Mouse (Mus musculus): ENCODE results near the gene Uchl5. TPM values are rescaled to one million over a fixed set of nuclear protein-coding genes. Genes with fewer than 3 reads are reported as not detected.

Uchl5 gene
- polyA plus RNA-seq, 1 experiment from 2014 or later, result 65.7 TPM

GRCm38 (mm10) chr1:143764443-143764842 lies 12.6 kb upstream of the Uchl5 start:
- Histone ChIP-seq H3K4me2 (replicated peaks; ENCODE audit: low read depth) (no peak overlapping the region), H3K9me3 (ENCODE audit: control insufficient read depth) (no peaks in the 10 kb centered on the region), H3K4me3 (ENCODE audit: low read depth, low read length) (no peak overlapping the region), H3K9ac (ENCODE audit: low read depth, low read length) (no peak overlapping the region), H3K36me3 (ENCODE audit: control insufficient read depth, insufficient read depth) (peaks cover 4% of the 10 kb centered on the region; the same call in 1 of the 2 replicates), H3K4me1 (replicated peaks; ENCODE audit: control insufficient read depth, insufficient read depth, low read length) (no peaks in the 10 kb centered on the region), H3K27ac (ENCODE audit: low read depth, low read length) (no peak overlapping the region), H3K27me3 (replicated peaks; ENCODE audit: control insufficient read depth, insufficient read depth, low read length) (no peaks in the 10 kb centered on the region)
- TF ChIP-seq CTCF (IDR thresholded peaks at IDR 0.05; ENCODE audit: low read depth), result peak; percentile 52
- no peak for ATAC-seq
- 74% methylated on average over 1 of the region's 1 CpGs for WGBS

GRCm38 (mm10) chr1:143765801-143766200 lies 11.3 kb upstream of the Uchl5 start:
- TF ChIP-seq CTCF (IDR thresholded peaks at IDR 0.05; ENCODE audit: low read depth), result no peak
- no peak overlapping the region for H3K27ac ChIP-seq (ENCODE audit: low read depth, low read length)
- H3K9ac ChIP-seq (ENCODE audit: low read depth, low read length), result no peak overlapping the region
- no peaks in the 10 kb centered on the region for H3K27me3 ChIP-seq (replicated peaks; ENCODE audit: control insufficient read depth, insufficient read depth, low read length)
- H3K4me2 ChIP-seq (replicated peaks; ENCODE audit: low read depth), result no peak overlapping the region
- WGBS, result 80% methylated on average over 4 of the region's 4 CpGs
- H3K4me3 ChIP-seq (ENCODE audit: low read depth, low read length), result no peak overlapping the region
- no peaks in the 10 kb centered on the region for H3K4me1 ChIP-seq (replicated peaks; ENCODE audit: control insufficient read depth, insufficient read depth, low read length)
- ATAC-seq, result no peak
- H3K9me3 ChIP-seq (ENCODE audit: control insufficient read depth), result no peaks in the 10 kb centered on the region
- peaks cover 4% of the 10 kb centered on the region; the same call in 1 of the 2 replicates for H3K36me3 ChIP-seq (ENCODE audit: control insufficient read depth, insufficient read depth)

GRCm38 (mm10) chr1:143766238-143766637 lies 10.8 kb upstream of the Uchl5 start:
- no peak for TF ChIP-seq CTCF (IDR thresholded peaks at IDR 0.05; ENCODE audit: low read depth)
- 87% methylated on average over 6 of the region's 6 CpGs for WGBS

GRCm38 (mm10) chr1:143770444-143771109 lies 6.5 kb upstream of the Uchl5 start:
- no peak for ATAC-seq
- H3K4me2 ChIP-seq (replicated peaks; ENCODE audit: low read depth), result no peak overlapping the region
- WGBS, result 59% methylated on average over 20 of the region's 20 CpGs

More at GRCm38 (mm10) chr1:143766238-143766637, 10.8 kb upstream of the Uchl5 start:
- no peak overlapping the region for H3K27ac ChIP-seq (ENCODE audit: low read depth, low read length)
- no peak for ATAC-seq
- no peak overlapping the region for H3K4me3 ChIP-seq (ENCODE audit: low read depth, low read length)
- no peaks in the 10 kb centered on the region for H3K9me3 ChIP-seq (ENCODE audit: control insufficient read depth)
- no peaks in the 10 kb centered on the region for H3K4me1 ChIP-seq (replicated peaks; ENCODE audit: control insufficient read depth, insufficient read depth, low read length)
- H3K4me2 ChIP-seq (replicated peaks; ENCODE audit: low read depth), result no peak overlapping the region
- no peak overlapping the region for H3K9ac ChIP-seq (ENCODE audit: low read depth, low read length)
- peaks cover 4% of the 10 kb centered on the region; the same call in 1 of the 2 replicates for H3K36me3 ChIP-seq (ENCODE audit: control insufficient read depth, insufficient read depth)
- no peaks in the 10 kb centered on the region for H3K27me3 ChIP-seq (replicated peaks; ENCODE audit: control insufficient read depth, insufficient read depth, low read length)

GRCm38 (mm10) chr1:143773082-143773481 lies 4.0 kb upstream of the Uchl5 start:
- Histone ChIP-seq H3K36me3 (ENCODE audit: control insufficient read depth, insufficient read depth) (no peaks in the 10 kb centered on the region), H3K27me3 (replicated peaks; ENCODE audit: control insufficient read depth, insufficient read depth, low read length) (no peaks in the 10 kb centered on the region), H3K9ac (ENCODE audit: low read depth, low read length) (no peak overlapping the region), H3K9me3 (ENCODE audit: control insufficient read depth) (no peaks in the 10 kb centered on the region), H3K4me2 (replicated peaks; ENCODE audit: low read depth) (no peak overlapping the region), H3K4me3 (ENCODE audit: low read depth, low read length) (no peak overlapping the region), H3K27ac (ENCODE audit: low read depth, low read length) (no peak overlapping the region), H3K4me1 (replicated peaks; ENCODE audit: control insufficient read depth, insufficient read depth, low read length) (no peaks in the 10 kb centered on the region)
- 64% methylated on average over 7 of the region's 7 CpGs for WGBS
- TF ChIP-seq CTCF (IDR thresholded peaks at IDR 0.05; ENCODE audit: low read depth), result no peak
- ATAC-seq, result no peak

More at GRCm38 (mm10) chr1:143770444-143771109, 6.5 kb upstream of the Uchl5 start:
- H3K27me3 ChIP-seq (replicated peaks; ENCODE audit: control insufficient read depth, insufficient read depth, low read length), result no peaks in the 10 kb centered on the region
- no peaks in the 10 kb centered on the region for H3K36me3 ChIP-seq (ENCODE audit: control insufficient read depth, insufficient read depth)
- no peaks in the 10 kb centered on the region for H3K4me1 ChIP-seq (replicated peaks; ENCODE audit: control insufficient read depth, insufficient read depth, low read length)
- H3K9me3 ChIP-seq (ENCODE audit: control insufficient read depth), result no peaks in the 10 kb centered on the region
- no peak overlapping the region for H3K27ac ChIP-seq (ENCODE audit: low read depth, low read length)
- no peak for TF ChIP-seq CTCF (IDR thresholded peaks at IDR 0.05; ENCODE audit: low read depth)
- H3K9ac ChIP-seq (ENCODE audit: low read depth, low read length), result no peak overlapping the region
- no peak overlapping the region for H3K4me3 ChIP-seq (ENCODE audit: low read depth, low read length)

- no peaks in the 10 kb centered on the region for H3K4me1 ChIP-seq (replicated peaks; ENCODE audit: control insufficient read depth, insufficient read depth, low read length)
- 73% methylated on average over 6 of the region's 6 CpGs for WGBS
- TF ChIP-seq CTCF (IDR thresholded peaks at IDR 0.05; ENCODE audit: low read depth), result no peak
Observed at GRCm38 (mm10) chr1:143773909-143774308, 3.2 kb upstream of the Uchl5 start.

More at GRCm38 (mm10) chr1:143773909-143774308, 3.2 kb upstream of the Uchl5 start:
- H3K4me3 ChIP-seq (ENCODE audit: low read depth, low read length), result no peak overlapping the region
- no peak overlapping the region for H3K27ac ChIP-seq (ENCODE audit: low read depth, low read length)
- H3K36me3 ChIP-seq (ENCODE audit: control insufficient read depth, insufficient read depth), result no peaks in the 10 kb centered on the region
- ATAC-seq, result no peak
- H3K27me3 ChIP-seq (replicated peaks; ENCODE audit: control insufficient read depth, insufficient read depth, low read length), result no peaks in the 10 kb centered on the region
- no peaks in the 10 kb centered on the region for H3K9me3 ChIP-seq (ENCODE audit: control insufficient read depth)
- no peak overlapping the region for H3K4me2 ChIP-seq (replicated peaks; ENCODE audit: low read depth)
- no peak overlapping the region for H3K9ac ChIP-seq (ENCODE audit: low read depth, low read length)

Data from intestine, postnatal 0 days (tissue).